Mouse (Mus musculus): ENCODE data around the gene Tars. TPM values are rescaled to one million over a fixed set of nuclear protein-coding genes. Genes with fewer than 3 reads are reported as not detected.
A peak's percentile ranks its signal among the peaks of the same experiment; 100 is the strongest.

Gene Tars
- total RNA-seq, 2 experiments from 2014 or later, result 38.7 to 44.8 TPM

DNA sequence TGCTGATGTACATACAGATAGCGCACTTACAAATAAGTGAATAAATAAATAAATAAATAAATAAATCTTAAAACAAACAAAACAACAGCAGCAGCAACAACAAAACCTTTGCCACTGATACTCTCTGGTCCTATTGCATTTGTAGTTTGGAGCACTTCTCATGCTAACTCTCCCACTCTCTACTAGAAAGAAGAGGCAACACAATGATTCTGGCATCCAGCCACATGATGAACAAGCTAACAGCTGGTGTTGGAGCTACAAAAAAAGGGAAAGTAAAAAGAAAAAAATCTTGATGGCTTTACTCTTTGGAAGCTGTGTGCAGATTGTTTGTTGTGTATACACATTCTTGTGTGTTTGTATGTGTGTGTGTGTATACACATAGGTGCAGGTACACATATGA is 34.7 kb downstream of the Tars start:
- intact Hi-C loops (cut with DNase I), result no loop called here
- DNase-seq, result peak; percentile 41

DNA sequence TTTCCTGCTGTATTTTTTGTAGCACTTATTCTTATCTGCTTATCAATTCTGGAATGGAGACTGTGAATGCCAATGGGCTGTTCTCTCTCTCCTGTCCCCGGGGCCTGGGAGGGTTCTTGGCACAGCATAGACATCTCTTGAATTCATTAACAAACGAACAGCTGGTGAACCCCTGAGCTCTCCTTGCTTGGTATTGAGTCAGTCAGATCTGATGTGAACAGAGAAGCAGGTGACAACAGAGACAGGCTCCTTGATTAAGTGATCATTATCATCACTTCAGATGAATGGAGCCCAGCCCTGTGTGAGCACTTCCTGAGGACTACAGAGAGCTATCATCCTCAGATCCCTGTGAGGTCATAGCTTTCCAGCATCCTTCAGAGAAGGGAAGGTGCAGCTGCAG is 35.4 kb downstream of the Tars start:
- no peak for DNase-seq
- intact Hi-C loops (cut with DNase I), result no loop called here

DNA sequence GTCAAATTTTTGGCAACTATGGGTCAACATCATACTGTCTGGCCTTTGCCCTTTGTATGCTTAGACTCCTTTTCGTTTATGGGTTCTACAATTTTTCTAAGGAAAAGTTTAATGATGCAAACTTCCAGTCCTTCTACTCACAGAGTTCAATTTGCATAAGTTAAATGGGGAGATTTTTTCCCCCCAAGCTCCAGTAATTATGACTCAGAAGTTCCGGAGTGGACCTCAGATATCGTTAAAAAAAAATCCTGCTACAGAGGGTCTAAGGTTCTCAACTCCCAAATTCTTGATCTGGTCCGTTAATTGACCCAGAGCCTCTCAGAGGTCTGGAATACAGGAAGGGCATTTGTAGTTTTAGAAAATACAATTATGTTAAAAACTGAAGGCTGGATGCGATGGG is 37.6 kb downstream of the Tars start:
- no peak for DNase-seq
- intact Hi-C loops (cut with DNase I), result no loop called here

GRCm38 (mm10) chr15:11360888-11361287 is 38.6 kb downstream of the Tars start:
- intact Hi-C loops (cut with DNase I), result no loop called here
- no peak for DNase-seq

- DNase-seq, result no peak
- intact Hi-C loops (cut with DNase I), result no loop called here
These were observed 42.0 kb downstream of the Tars start for GRCm38 (mm10) chr15:11357501-11357900.

GRCm38 (mm10) chr15:11355865-11356264 is 43.6 kb downstream of the Tars start:
- intact Hi-C loops (cut with DNase I), result no loop called here

DNA sequence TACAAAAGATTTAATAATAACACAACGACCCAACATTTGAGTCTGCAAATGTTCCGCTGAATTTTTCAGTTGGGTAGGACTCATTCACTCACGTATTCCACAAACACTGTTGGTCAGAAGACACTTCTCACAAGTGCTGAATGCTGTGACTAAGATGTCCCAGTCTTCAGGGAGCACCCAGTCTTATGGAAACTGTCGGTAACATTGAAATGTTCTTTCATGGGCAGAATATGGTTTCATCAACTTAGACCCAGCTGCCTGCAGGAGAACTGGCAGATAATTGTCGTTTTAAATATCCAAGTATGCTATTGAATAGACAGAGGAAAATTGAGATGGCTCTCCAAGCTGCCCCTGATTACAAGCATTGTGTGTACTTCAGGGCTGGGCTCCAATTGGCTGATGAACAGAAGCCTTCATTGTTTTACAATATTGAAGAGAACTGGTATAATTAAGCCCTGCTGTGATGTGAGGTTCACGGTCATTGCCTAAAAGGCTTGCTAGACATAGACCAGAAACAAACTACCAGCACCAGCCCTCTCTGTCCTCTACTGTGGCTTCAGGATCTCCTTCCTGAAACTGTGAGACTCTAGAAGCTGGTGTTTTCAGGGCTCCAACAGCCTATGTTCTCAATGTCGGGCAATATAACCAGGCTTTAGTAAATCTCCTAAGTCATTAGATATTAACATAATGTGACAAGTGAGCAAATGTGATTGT is 59.8 kb downstream of the Tars start:
- intact Hi-C loops (cut with DNase I), result no loop called here
- peak; percentile 48 for DNase-seq

More at GRCm38 (mm10) chr15:11355865-11356264, 43.6 kb downstream of the Tars start:
- no peak for DNase-seq

Measured in left cerebral cortex, postnatal 4 days (tissue).